Mouse (Mus musculus): ENCODE data around the gene Panx3. TPM values are rescaled to one million over a fixed set of nuclear protein-coding genes. Genes with fewer than 3 reads are reported as not detected.
A peak's percentile ranks its signal among the peaks of the same experiment; 100 is the strongest.

Panx3 gene
- polyA plus RNA-seq, 1 experiment from 2014 or later, result not detected

DNA sequence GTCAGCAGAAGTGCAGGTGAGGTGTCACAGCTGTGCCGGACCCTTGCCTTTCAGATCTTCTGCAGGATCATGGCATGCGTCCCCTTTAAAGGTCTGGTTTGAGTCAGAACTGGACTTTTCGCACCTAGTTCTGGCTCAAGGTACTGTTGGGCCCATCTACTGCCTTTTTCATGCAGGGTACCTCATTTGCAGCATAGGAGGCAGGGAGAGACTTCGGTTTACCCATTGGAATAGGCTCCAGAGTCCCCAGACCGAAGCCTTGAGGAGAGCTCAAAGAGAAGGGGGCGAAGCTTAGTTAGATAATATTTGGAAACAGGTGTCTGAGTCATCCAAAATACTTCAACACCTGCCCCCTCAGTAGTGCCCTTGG is 55.1 kb downstream of the Panx3 start:
- no peaks in the 10 kb centered on the region for H3K9me3 ChIP-seq (replicated peaks; ENCODE audit: control insufficient read depth, low read length)
- H3K4me2 ChIP-seq (ENCODE audit: low read depth, low read length), result peak overlapping the region; percentile 59
- peak overlapping the region; percentile 76 for H3K4me3 ChIP-seq (replicated peaks; ENCODE audit: low read length)
- peak overlapping the region; percentile 72 for H3K9ac ChIP-seq (ENCODE audit: low read length)
- no peak; the same call in 1 of the 2 replicates for ATAC-seq (ENCODE audit: insufficient read depth, low FRiP score)
- 23% methylated on average over 6 of the region's 6 CpGs for WGBS
- no peaks in the 10 kb centered on the region for H3K27me3 ChIP-seq (ENCODE audit: control insufficient read depth, insufficient read depth, low read length)
- peaks cover 9% of the 10 kb centered on the region for H3K4me1 ChIP-seq (ENCODE audit: control insufficient read depth, insufficient read depth, low read length)
- peak overlapping the region; percentile 59 for H3K27ac ChIP-seq (ENCODE audit: low read length)
- H3K36me3 ChIP-seq (ENCODE audit: control insufficient read depth, insufficient read depth, low read length), result no peaks in the 10 kb centered on the region

GRCm38 (mm10) chr9:37613182-37613910 is 55.7 kb downstream of the Panx3 start, which contains the start of gene Spa17:
Gene Spa17 (minus strand): TSS chr9:37613722.
- H3K36me3 ChIP-seq (ENCODE audit: control insufficient read depth, insufficient read depth, low read length), result no peaks in the 10 kb centered on the region
- peaks cover 9% of the 10 kb centered on the region for H3K4me1 ChIP-seq (ENCODE audit: control insufficient read depth, insufficient read depth, low read length)
- whole genome bisulfite sequencing, result under 1% methylated on average over 45 of the region's 45 CpGs
- H3K9me3 ChIP-seq (replicated peaks; ENCODE audit: control insufficient read depth, low read length), result no peaks in the 10 kb centered on the region
- H3K27me3 ChIP-seq (ENCODE audit: control insufficient read depth, insufficient read depth, low read length), result no peaks in the 10 kb centered on the region
- H3K9ac ChIP-seq (ENCODE audit: low read length), result peak within 1 kb of the TSS; percentile 72
- H3K27ac ChIP-seq (ENCODE audit: low read length), result peak within 1 kb of the TSS; percentile 65
- ATAC-seq (ENCODE audit: insufficient read depth, low FRiP score), result peak; percentile 99
- peak within 1 kb of the TSS; percentile 76 for H3K4me3 ChIP-seq (replicated peaks; ENCODE audit: low read length)
- peak within 1 kb of the TSS; percentile 59 for H3K4me2 ChIP-seq (ENCODE audit: low read depth, low read length)

Other genes starting within 250 kb of the Panx3 start
- not detected in 2 replicates for gene Robo3, start 236.0 kb downstream of the Panx3 start, polyA plus RNA-seq (2015; fragmentation: Nextera tagmentation; extraction: Ambion mirVana)
- gene Msantd2, start 179.9 kb downstream of the Panx3 start, polyA plus RNA-seq (2015; fragmentation: Nextera tagmentation; extraction: Ambion mirVana), result 15.3 and 16.1 TPM in 2 replicates
- gene Esam, start 141.2 kb downstream of the Panx3 start, polyA plus RNA-seq (2015; fragmentation: Nextera tagmentation; extraction: Ambion mirVana), result 58.2 and 58.6 TPM in 2 replicates
- 96.0 and 120 TPM in 2 replicates for gene Vsig2, start 130.0 kb downstream of the Panx3 start, polyA plus RNA-seq (2015; fragmentation: Nextera tagmentation; extraction: Ambion mirVana)
- 4.4 and 4.5 TPM in 2 replicates for gene Nrgn, start 116.3 kb downstream of the Panx3 start, polyA plus RNA-seq (2015; fragmentation: Nextera tagmentation; extraction: Ambion mirVana)
- 11.9 and 13.3 TPM in 2 replicates for gene Siae, start 113.5 kb downstream of the Panx3 start, polyA plus RNA-seq (2015; fragmentation: Nextera tagmentation; extraction: Ambion mirVana)
- gene Spa17, start 55.5 kb downstream of the Panx3 start, polyA plus RNA-seq (2015; fragmentation: Nextera tagmentation; extraction: Ambion mirVana), result 4.7 and 5.7 TPM in 2 replicates
- gene Tbrg1, start 11.9 kb downstream of the Panx3 start, polyA plus RNA-seq (2015; fragmentation: Nextera tagmentation; extraction: Ambion mirVana), result 154 and 162 TPM in 2 replicates
- not detected in 2 replicates for gene Olfr160, start 47.0 kb upstream of the Panx3 start, polyA plus RNA-seq (2015; fragmentation: Nextera tagmentation; extraction: Ambion mirVana)
- not detected in 2 replicates for gene Olfr874, start 75.9 kb upstream of the Panx3 start, polyA plus RNA-seq (2015; fragmentation: Nextera tagmentation; extraction: Ambion mirVana)
- not detected in 2 replicates for gene Olfr875, start 102.6 kb upstream of the Panx3 start, polyA plus RNA-seq (2015; fragmentation: Nextera tagmentation; extraction: Ambion mirVana)
- not detected in 2 replicates for gene Olfr876, start 133.8 kb upstream of the Panx3 start, polyA plus RNA-seq (2015; fragmentation: Nextera tagmentation; extraction: Ambion mirVana)
- gene Olfr877, start 185.0 kb upstream of the Panx3 start, polyA plus RNA-seq (2015; fragmentation: Nextera tagmentation; extraction: Ambion mirVana), result not detected in 2 replicates
- gene Olfr145, start 227.5 kb upstream of the Panx3 start, polyA plus RNA-seq (2015; fragmentation: Nextera tagmentation; extraction: Ambion mirVana), result not detected in 2 replicates
- gene Olfr878, start 248.6 kb upstream of the Panx3 start, polyA plus RNA-seq (2015; fragmentation: Nextera tagmentation; extraction: Ambion mirVana), result not detected in 2 replicates